Mouse (Mus musculus): ENCODE results near the gene Plekha7. TPM values are rescaled to one million over a fixed set of nuclear protein-coding genes. Genes with fewer than 3 reads are reported as not detected.
A peak's percentile ranks its signal among the peaks of the same experiment; 100 is the strongest.

The Plekha7 gene
- polyA plus RNA-seq, 1 experiment, result 38.2 TPM

- WGBS, result 86% methylated on average over 12 of the region's 12 CpGs
- H3K4me3 ChIP-seq (ENCODE audit: low read depth, low read length), result no peak overlapping the region
- TF ChIP-seq CTCF (IDR thresholded peaks at IDR 0.05; ENCODE audit: extremely low read depth, insufficient read length, insufficient replicate concordance, low read depth, low read length) (no peak), POLR2A (IDR thresholded peaks at IDR 0.05; ENCODE audit: low read depth, low read length) (no peak)
Observed at GRCm38 (mm10) chr7:116115216-116115930, 192.8 kb downstream of the Plekha7 start.

GRCm38 (mm10) chr7:116111546-116111945 is 196.6 kb downstream of the Plekha7 start:
- TF ChIP-seq CTCF (IDR thresholded peaks at IDR 0.05; ENCODE audit: extremely low read depth, insufficient read length, insufficient replicate concordance, low read depth, low read length) (no peak), POLR2A (IDR thresholded peaks at IDR 0.05; ENCODE audit: low read depth, low read length) (no peak)
- H3K36me3 ChIP-seq (ENCODE audit: control insufficient read depth, insufficient read depth, low read length), result 0 out of 2 replicates have a peak, but pooled peaks cover 2% of the 10 kb centered on the region
- no peaks in the 10 kb centered on the region for H3K27me3 ChIP-seq (ENCODE audit: control insufficient read depth, insufficient read depth, low read length)
- no peaks in the 10 kb centered on the region for H3K4me1 ChIP-seq (ENCODE audit: control insufficient read depth, insufficient read depth, insufficient read length, low read length)
- H3K4me3 ChIP-seq (ENCODE audit: low read depth, low read length), result no peak overlapping the region
- no peak overlapping the region for H3K27ac ChIP-seq (ENCODE audit: insufficient read depth, low read depth, low read length)
- 89% methylated on average over 6 of the region's 6 CpGs for WGBS

More at GRCm38 (mm10) chr7:116115216-116115930, 192.8 kb downstream of the Plekha7 start:
- H3K36me3 ChIP-seq (ENCODE audit: control insufficient read depth, insufficient read depth, low read length), result no peaks in the 10 kb centered on the region
- no peak overlapping the region for H3K27ac ChIP-seq (ENCODE audit: insufficient read depth, low read depth, low read length)
- H3K27me3 ChIP-seq (ENCODE audit: control insufficient read depth, insufficient read depth, low read length), result no peaks in the 10 kb centered on the region
- no peaks in the 10 kb centered on the region for H3K4me1 ChIP-seq (ENCODE audit: control insufficient read depth, insufficient read depth, insufficient read length, low read length)

GRCm38 (mm10) chr7:116110661-116111060 is 197.5 kb downstream of the Plekha7 start:
- no peak overlapping the region for H3K4me3 ChIP-seq (ENCODE audit: low read depth, low read length)
- H3K27me3 ChIP-seq (ENCODE audit: control insufficient read depth, insufficient read depth, low read length), result no peaks in the 10 kb centered on the region
- no peaks in the 10 kb centered on the region for H3K4me1 ChIP-seq (ENCODE audit: control insufficient read depth, insufficient read depth, insufficient read length, low read length)
- H3K27ac ChIP-seq (ENCODE audit: insufficient read depth, low read depth, low read length), result no peak overlapping the region
- WGBS, result 73% methylated on average over 3 of the region's 3 CpGs
- H3K36me3 ChIP-seq (ENCODE audit: control insufficient read depth, insufficient read depth, low read length), result peaks cover 3% of the 10 kb centered on the region; the same call in 1 of the 2 replicates
- TF ChIP-seq CTCF (IDR thresholded peaks at IDR 0.05; ENCODE audit: extremely low read depth, insufficient read length, insufficient replicate concordance, low read depth, low read length), result no peak
- no peak for TF ChIP-seq POLR2A (IDR thresholded peaks at IDR 0.05; ENCODE audit: low read depth, low read length)

GRCm38 (mm10) chr7:116103091-116103490 is 205.1 kb downstream of the Plekha7 start:
- Histone ChIP-seq H3K27ac (ENCODE audit: insufficient read depth, low read depth, low read length) (no peak overlapping the region), H3K4me1 (ENCODE audit: control insufficient read depth, insufficient read depth, insufficient read length, low read length) (no peaks in the 10 kb centered on the region), H3K36me3 (ENCODE audit: control insufficient read depth, insufficient read depth, low read length) (peaks cover 26% of the 10 kb centered on the region), H3K4me3 (ENCODE audit: low read depth, low read length) (no peak overlapping the region), H3K27me3 (ENCODE audit: control insufficient read depth, insufficient read depth, low read length) (no peaks in the 10 kb centered on the region)
- 96% methylated on average over 9 of the region's 9 CpGs for WGBS
- TF ChIP-seq POLR2A (IDR thresholded peaks at IDR 0.05; ENCODE audit: low read depth, low read length) (no peak), CTCF (IDR thresholded peaks at IDR 0.05; ENCODE audit: extremely low read depth, insufficient read length, insufficient replicate concordance, low read depth, low read length) (no peak)

GRCm38 (mm10) chr7:116099952-116100528 is 208.1 kb downstream of the Plekha7 start:
- peaks cover 19% of the 10 kb centered on the region for H3K36me3 ChIP-seq (ENCODE audit: control insufficient read depth, insufficient read depth, low read length)

GRCm38 (mm10) chr7:116093466-116093850 is 214.7 kb downstream of the Plekha7 start:
- peak overlapping the region; percentile 73 for H3K27ac ChIP-seq (ENCODE audit: insufficient read depth, low read depth, low read length)
- WGBS, result under 1% methylated on average over 19 of the region's 19 CpGs
- H3K36me3 ChIP-seq (ENCODE audit: control insufficient read depth, insufficient read depth, low read length), result no peaks in the 10 kb centered on the region
- H3K27me3 ChIP-seq (ENCODE audit: control insufficient read depth, insufficient read depth, low read length), result no peaks in the 10 kb centered on the region
- TF ChIP-seq POLR2A (IDR thresholded peaks at IDR 0.05; ENCODE audit: low read depth, low read length) (no peak), CTCF (IDR thresholded peaks at IDR 0.05; ENCODE audit: extremely low read depth, insufficient read length, insufficient replicate concordance, low read depth, low read length) (0 out of 2 replicates have a peak, but pooled peaks have one; percentile 18)
- H3K4me1 ChIP-seq (ENCODE audit: control insufficient read depth, insufficient read depth, insufficient read length, low read length), result no peaks in the 10 kb centered on the region
- peak overlapping the region; percentile 87 for H3K4me3 ChIP-seq (ENCODE audit: low read depth, low read length)

More at GRCm38 (mm10) chr7:116099952-116100528, 208.1 kb downstream of the Plekha7 start:
- Histone ChIP-seq H3K27ac (ENCODE audit: insufficient read depth, low read depth, low read length) (no peak overlapping the region), H3K27me3 (ENCODE audit: control insufficient read depth, insufficient read depth, low read length) (no peaks in the 10 kb centered on the region), H3K4me3 (ENCODE audit: low read depth, low read length) (no peak overlapping the region), H3K4me1 (ENCODE audit: control insufficient read depth, insufficient read depth, insufficient read length, low read length) (no peaks in the 10 kb centered on the region)
- no peak for TF ChIP-seq CTCF (IDR thresholded peaks at IDR 0.05; ENCODE audit: extremely low read depth, insufficient read length, insufficient replicate concordance, low read depth, low read length)
- TF ChIP-seq POLR2A (IDR thresholded peaks at IDR 0.05; ENCODE audit: low read depth, low read length), result no peak
- 81% methylated on average over 7 of the region's 7 CpGs for WGBS

All from small intestine, adult 2 months (tissue).